Mouse (Mus musculus) hindbrain, embryonic 10.5 days (tissue): ENCODE results near the gene Wwox. TPM values are rescaled to one million over a fixed set of nuclear protein-coding genes. Genes with fewer than 3 reads are reported as not detected.

Experiments
- DNase-seq: peaks from one replicate; pipeline ENCODE4 v3.0.0-alpha.2; 2017; ENCODE audit warnings: low spot score
- H3K27ac ChIP-seq: fragments of 300-500 bp; sonication (generic); 2 replicates; pipeline ENCODE4 v1.5.1; 2016; ENCODE audit warnings: mild to moderate bottlenecking, moderate library complexity
- H3K27me3 ChIP-seq: fragments of 300-500 bp; sonication (generic); 2 replicates; pipeline ENCODE4 v1.6.1; 2016; ENCODE audit warnings: mild to moderate bottlenecking; ENCODE audit not compliant: poor library complexity, insufficient read depth, severe bottlenecking
- H3K36me3 ChIP-seq: fragments of 300-500 bp; sonication (generic); 2 replicates; pipeline ENCODE4 v1.6.1; 2016; ENCODE audit warnings: mild to moderate bottlenecking, moderate library complexity
- H3K4me1 ChIP-seq: fragments of 300-500 bp; sonication (generic); replicated peaks from 2 replicates; pipeline ENCODE4 v1.6.1; 2016; ENCODE audit warnings: mild to moderate bottlenecking
- H3K4me3 ChIP-seq: fragments of 300-500 bp; sonication (generic); 2 replicates; pipeline ENCODE4 v1.5.1; 2016; ENCODE audit warnings: mild to moderate bottlenecking, moderate library complexity
- H3K9me3 ChIP-seq: fragments of 300-500 bp; sonication (generic); 2 replicates; pipeline ENCODE4 v1.6.1; 2016; ENCODE audit warnings: mild to moderate bottlenecking, moderate library complexity
- WGBS: fragments of 180-500 bp; shearing (Covaris S2); methylation state at CpG from one replicate; pipeline ENCODE4 v1.1.7; 2016; 5-methylcytosine and 5-hydroxymethylcytosine counted together
- polyA plus RNA-seq: library from polyadenylated mRNA; unstranded; fragments of >200 nt; fragmentation: Nextera tagmentation; extraction: Ambion mirVana; gene quantifications from 2 replicates; pipeline ENCODE4 v1.2.1, GENCODE M21; 2016

Gene Wwox
- polyA plus RNA-seq, 1 experiment from 2014 or later = 12.5 TPM

DNA sequence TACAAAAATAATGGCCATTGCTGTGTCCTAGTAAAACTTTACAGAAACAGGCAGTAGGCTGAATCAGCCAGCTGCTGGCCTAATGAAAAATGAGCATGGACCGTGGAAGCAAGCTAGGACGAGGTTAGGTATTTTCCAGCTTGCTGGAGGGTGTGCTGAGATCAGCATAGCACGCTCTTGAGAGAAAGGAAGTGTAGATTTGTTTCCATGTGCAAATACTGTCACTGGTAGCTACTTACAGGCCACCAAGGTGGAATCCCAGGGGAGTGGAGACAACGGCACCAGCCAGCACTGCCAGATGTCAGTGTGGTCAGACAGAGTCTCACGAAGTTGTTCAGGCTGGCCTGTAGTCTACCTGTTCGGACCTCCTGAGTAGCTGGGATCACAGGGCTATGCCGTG is 7.4 kb downstream of the Wwox start:
- Histone ChIP-seq H3K36me3 (peaks cover 24% of the 10 kb centered on the region), H3K4me1 (peaks cover 23% of the 10 kb centered on the region), H3K9me3 (no peaks in the 10 kb centered on the region), H3K27ac (no peak overlapping the region), H3K4me3 (no peak overlapping the region), H3K27me3 (no peaks in the 10 kb centered on the region)
- WGBS = 86% methylated on average over 7 of the region's 7 CpGs
- no peak for DNase-seq

DNA sequence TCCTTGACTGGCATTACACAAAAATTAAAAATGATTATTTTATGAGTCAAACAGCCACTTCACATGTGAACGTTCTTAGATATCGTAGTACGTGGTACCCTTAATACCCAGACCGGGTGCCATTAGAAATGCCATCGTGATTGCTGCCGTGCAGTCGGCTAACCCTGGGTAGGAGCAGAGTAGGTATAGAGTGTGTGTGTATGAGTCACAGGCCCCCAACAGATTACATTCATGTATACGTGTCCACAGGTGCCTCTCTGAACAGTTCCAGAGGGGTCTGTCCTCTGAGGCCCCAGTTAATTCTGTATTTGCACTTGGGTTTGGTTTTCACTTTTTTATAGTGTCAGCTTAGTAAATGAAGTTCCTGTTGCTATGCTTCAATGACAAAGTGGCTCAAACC is 12.8 kb downstream of the Wwox start:
- H3K4me3 ChIP-seq = no peak overlapping the region
- H3K27ac ChIP-seq = no peak overlapping the region
- peaks cover 12% of the 10 kb centered on the region for H3K36me3 ChIP-seq
- no peaks in the 10 kb centered on the region for H3K27me3 ChIP-seq
- peaks cover 41% of the 10 kb centered on the region for H3K4me1 ChIP-seq
- H3K9me3 ChIP-seq = no peaks in the 10 kb centered on the region
- WGBS = 89% methylated on average over 8 of the region's 8 CpGs
- no peak for DNase-seq

DNA sequence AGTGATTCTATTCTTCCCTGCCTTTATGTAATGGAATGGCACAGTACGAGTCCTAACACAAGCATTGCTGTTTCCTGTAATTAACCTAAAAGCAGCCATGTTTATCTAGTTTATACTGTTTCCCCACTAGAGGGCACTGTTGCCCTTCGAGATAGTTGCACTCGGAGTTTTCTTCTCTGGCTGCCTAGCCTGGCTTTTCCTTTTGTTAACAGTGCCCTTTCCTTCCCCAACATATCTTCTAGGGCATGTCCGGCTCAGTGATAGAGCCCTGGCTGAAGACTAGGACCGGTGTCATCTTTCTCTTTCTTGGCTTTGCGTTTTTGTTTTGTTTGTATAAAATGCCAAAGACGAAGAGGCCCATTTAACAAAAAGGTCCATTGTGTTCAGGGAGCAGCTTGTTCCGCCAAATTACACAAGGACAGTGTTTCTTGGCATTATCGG is 13.3 kb downstream of the Wwox start:
- Histone ChIP-seq H3K27me3 (no peaks in the 10 kb centered on the region), H3K9me3 (no peaks in the 10 kb centered on the region), H3K4me1 (peaks cover 41% of the 10 kb centered on the region), H3K4me3 (no peak overlapping the region), H3K27ac (0 out of 2 replicates have a peak overlapping the region, but pooled peaks have one; percentile 50), H3K36me3 (peaks cover 12% of the 10 kb centered on the region)
- 7% methylated on average over 9 of the region's 9 CpGs for WGBS
- DNase-seq = peak; percentile 76

DNA sequence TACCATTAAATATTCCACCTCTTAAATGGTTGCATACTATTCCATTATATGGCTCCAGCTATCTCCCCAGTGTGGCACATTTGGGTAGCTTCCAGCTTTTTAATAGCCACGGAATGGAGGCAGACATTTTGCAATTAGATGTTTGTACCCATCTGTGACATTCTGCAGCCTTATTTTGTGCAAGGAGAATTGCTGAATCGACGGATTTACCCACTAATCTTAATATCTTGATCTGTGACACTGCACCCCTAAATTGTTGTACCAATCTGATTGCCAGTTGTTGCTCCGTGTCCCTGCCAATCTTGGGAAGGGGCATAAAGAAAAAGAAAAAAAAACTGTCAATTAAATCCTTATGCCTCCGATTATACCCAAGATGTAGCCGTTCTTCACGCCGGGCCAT is 15.8 kb downstream of the Wwox start:
- Histone ChIP-seq H3K4me3 (no peak overlapping the region), H3K27ac (no peak overlapping the region), H3K9me3 (no peaks in the 10 kb centered on the region), H3K36me3 (no peaks in the 10 kb centered on the region), H3K4me1 (peaks cover 30% of the 10 kb centered on the region), H3K27me3 (no peaks in the 10 kb centered on the region)
- no peak for DNase-seq
- 93% methylated on average over 8 of the region's 8 CpGs for WGBS

DNA sequence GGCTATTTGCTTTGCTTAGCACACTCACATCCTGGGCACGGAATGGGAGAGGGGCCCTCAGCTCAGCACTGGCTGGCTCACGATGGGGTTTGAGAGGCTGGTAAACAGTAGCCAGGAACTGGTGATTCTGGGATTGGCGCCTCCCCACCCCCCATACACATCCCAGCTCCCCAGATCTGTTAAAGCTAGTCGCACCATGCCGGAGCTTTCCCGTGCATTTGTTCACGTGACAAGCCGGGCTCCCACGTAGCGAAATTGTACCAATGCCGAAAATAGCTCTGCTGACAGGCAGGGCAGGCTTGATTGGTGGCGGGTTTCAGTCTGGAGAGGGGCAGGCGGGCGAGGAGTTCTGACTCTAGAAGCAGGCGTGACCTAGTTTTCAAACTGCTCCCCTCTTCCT is 16.5 kb downstream of the Wwox start:
- WGBS = 83% methylated on average over 15 of the region's 15 CpGs
- Histone ChIP-seq H3K9me3 (no peaks in the 10 kb centered on the region), H3K27me3 (no peaks in the 10 kb centered on the region), H3K4me1 (peaks cover 28% of the 10 kb centered on the region), H3K36me3 (no peaks in the 10 kb centered on the region), H3K4me3 (no peak overlapping the region), H3K27ac (no peak overlapping the region)
- no peak for DNase-seq

DNA sequence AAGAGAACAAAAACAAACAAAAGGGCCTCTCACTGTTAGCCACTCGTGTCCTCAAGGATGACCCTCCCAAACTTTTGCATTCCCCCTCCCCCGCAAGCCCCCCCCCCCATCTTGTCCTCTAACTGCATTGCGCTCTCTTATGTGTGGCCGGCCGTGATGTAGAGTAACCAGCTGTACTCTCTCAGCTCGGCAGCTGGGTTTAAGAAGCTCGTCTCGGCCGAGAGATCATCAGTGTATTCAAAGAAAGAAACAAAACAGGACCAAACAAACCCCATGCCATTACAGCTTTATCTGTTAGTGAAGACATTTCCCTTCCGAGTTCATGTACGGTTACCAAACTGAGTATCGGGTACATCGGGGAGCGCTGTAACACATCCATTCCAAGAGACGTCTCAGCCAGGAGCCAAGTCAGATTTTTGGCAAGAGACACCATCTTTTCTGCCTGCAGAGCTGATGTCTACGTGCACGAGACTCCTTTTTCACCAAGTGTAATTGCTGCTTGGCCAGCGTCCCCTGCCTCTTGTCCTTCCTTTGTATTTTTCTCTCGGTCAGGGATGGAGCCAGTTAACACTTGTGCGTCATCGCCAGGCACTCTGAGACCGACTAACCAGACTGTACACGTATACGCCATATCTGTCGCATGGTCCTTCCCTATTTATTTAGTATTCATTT is 18.8 kb downstream of the Wwox start:
- Histone ChIP-seq H3K9me3 (no peaks in the 10 kb centered on the region), H3K27ac (no peak overlapping the region), H3K4me1 (peaks cover 10% of the 10 kb centered on the region), H3K36me3 (no peaks in the 10 kb centered on the region), H3K27me3 (no peaks in the 10 kb centered on the region), H3K4me3 (no peak overlapping the region)
- DNase-seq = no peak
- 82% methylated on average over 25 of the region's 25 CpGs for WGBS

DNA sequence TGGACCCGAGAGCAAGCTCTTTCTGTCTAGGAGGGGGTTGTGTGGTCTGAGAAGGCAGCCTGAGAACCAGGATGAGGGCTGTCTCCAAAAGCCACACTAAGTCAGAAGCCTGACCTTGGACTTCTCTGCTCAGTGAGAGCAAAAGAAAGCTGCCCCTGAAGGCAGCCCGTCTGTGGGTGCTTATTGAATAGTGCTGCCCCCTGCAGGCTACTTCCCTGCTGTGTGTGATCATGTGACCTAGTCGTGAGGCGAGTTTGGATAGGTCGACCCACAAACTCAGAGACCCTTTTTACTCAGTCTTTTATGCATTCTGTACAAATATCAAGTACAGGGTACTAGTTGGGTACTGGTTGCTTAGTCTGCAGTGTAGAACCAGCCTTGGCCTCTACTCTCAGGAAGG is 21.1 kb downstream of the Wwox start:
- WGBS = 60% methylated on average over 5 of the region's 5 CpGs
- no peak for DNase-seq

DNA sequence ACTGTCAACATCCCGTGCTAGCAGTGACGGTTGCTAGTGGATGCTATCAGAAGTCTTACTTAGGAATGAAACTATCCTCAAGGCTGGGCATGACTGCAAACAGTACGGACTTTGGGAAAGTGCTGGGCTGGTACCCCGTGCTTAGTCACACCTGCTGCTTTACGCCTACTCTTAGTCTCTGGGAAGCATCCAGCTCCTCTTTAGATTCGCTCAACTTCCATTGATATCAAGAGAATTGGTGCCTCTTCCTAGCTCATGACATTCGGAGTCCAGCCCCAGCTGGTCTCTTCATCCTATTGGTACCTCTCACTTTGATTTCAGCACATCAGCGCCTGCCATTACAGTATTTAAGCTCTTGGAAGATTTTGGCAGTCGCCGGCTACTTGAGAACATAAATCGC is 23.1 kb downstream of the Wwox start:
- Histone ChIP-seq H3K4me3 (no peak overlapping the region), H3K27ac (no peak overlapping the region), H3K27me3 (no peaks in the 10 kb centered on the region), H3K4me1 (0 out of 2 replicates have a peak, but pooled peaks cover 5% of the 10 kb centered on the region), H3K9me3 (no peaks in the 10 kb centered on the region), H3K36me3 (no peaks in the 10 kb centered on the region)
- DNase-seq = no peak
- 94% methylated on average over 11 of the region's 11 CpGs for WGBS

More for the DNA sequence above, 21.1 kb downstream of the Wwox start:
- H3K27me3 ChIP-seq = no peaks in the 10 kb centered on the region
- H3K36me3 ChIP-seq = no peaks in the 10 kb centered on the region
- H3K9me3 ChIP-seq = no peaks in the 10 kb centered on the region
- H3K4me1 ChIP-seq = 0 out of 2 replicates have a peak, but pooled peaks cover 5% of the 10 kb centered on the region
- H3K4me3 ChIP-seq = no peak overlapping the region
- no peak overlapping the region for H3K27ac ChIP-seq

DNA sequence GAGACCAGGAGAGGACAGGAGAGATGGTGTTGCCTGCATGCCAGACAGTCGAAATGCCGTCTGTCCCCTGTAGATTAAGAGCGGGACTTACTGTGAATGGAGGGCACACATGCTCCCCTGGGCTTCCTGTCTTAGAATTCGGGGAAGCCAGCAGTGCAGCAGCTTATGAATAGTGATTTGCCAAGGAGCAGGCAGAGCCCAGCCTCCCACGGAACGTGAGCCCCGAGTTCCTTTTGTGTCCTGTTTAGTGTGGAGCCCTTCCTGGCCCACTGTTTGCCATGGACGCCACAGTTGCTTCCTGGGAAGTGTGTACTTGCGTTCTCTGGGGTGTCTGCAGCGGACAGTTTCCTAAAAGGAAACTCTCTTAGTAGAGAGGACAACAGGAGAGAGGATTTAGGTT is 23.9 kb downstream of the Wwox start:
- H3K27me3 ChIP-seq = no peaks in the 10 kb centered on the region
- H3K4me3 ChIP-seq = no peak overlapping the region
- WGBS = 78% methylated on average over 10 of the region's 10 CpGs
- no peaks in the 10 kb centered on the region for H3K36me3 ChIP-seq
- DNase-seq = no peak
- H3K4me1 ChIP-seq = 0 out of 2 replicates have a peak, but pooled peaks cover 5% of the 10 kb centered on the region
- H3K27ac ChIP-seq = no peak overlapping the region
- H3K9me3 ChIP-seq = no peaks in the 10 kb centered on the region

DNA sequence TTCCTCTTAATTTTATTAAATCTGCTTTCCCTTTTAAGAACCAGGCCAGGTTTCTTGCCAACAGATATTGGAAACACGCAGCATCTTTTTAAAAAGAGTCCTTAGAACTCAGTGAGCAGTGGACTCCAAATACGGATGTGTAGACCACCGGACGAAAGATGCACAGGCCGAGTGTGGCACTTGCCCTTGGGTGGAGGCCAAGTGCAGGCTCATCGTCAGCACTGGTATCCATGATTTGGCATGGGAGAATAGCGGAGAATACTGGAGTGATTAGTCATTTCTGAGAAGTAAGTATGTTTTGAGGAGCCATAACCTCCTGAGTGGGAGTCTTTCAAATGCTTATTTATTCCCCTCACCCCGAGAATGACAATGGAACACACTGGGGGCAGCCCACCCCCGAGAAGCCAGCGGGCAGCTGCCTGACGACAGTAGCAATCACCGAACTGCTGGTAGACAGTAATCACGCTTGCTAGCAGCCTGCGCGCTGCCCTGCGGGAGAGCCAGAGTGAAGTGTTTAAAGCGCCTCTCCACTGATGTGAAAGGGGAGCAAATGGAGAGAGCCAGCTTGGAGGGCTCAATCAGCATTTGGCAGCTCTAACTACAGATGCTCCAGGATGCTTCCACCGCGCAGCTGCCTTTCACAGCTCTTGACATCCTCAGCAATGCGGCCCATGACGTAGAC is 29.2 kb downstream of the Wwox start:
- no peak overlapping the region for H3K4me3 ChIP-seq
- H3K27ac ChIP-seq = no peak overlapping the region
- H3K9me3 ChIP-seq = peaks cover 6% of the 10 kb centered on the region; the same call in 1 of the 2 replicates
- no peak for DNase-seq
- 87% methylated on average over 21 of the region's 21 CpGs for WGBS
- H3K4me1 ChIP-seq = no peaks in the 10 kb centered on the region
- peaks cover 14% of the 10 kb centered on the region for H3K36me3 ChIP-seq
- no peaks in the 10 kb centered on the region for H3K27me3 ChIP-seq

DNA sequence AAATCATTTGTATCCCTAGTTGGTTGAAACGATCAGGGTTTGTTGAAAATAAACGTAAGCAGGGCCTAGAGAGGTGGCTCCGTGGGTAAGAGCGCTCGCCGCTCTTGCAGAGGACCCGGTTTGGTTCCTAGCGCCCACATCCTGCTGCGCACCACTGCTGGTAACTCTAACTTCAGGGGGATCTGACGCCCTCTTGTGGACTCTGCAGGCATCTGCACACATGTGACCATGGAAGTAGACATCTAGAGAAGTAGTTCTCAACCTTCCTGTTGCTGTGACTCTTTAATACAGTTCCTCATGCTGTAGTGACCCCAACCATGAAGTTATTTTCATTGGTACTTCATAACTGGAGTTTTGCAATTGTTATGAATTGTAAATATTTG is 29.7 kb downstream of the Wwox start:
- DNase-seq = no peak
- peaks cover 6% of the 10 kb centered on the region; the same call in 1 of the 2 replicates for H3K9me3 ChIP-seq
- H3K36me3 ChIP-seq = peaks cover 15% of the 10 kb centered on the region
- no peaks in the 10 kb centered on the region for H3K4me1 ChIP-seq
- 92% methylated on average over 10 of the region's 10 CpGs for WGBS
- H3K27me3 ChIP-seq = no peaks in the 10 kb centered on the region
- H3K27ac ChIP-seq = no peak overlapping the region
- H3K4me3 ChIP-seq = no peak overlapping the region

DNA sequence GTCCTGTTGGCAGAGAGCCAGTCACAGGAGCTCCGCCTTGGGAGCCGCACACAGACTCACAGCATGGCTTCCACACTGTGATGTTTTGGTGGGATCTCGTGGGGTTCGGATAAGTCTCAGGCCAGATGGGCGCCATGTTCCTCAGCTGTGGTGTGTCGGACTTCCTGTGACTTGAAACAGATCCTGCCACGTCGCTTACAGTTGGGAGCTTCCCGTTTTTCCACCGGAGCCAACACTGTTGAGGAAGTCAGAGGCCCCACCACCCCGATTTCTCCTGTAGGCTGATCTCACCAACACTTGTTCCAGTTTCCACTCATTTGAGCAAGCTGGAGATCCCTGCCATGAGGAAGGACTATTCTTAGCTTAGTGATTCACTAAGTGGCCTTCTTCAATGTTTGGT is 34.1 kb downstream of the Wwox start:
- 94% methylated on average over 11 of the region's 11 CpGs for WGBS
- Histone ChIP-seq H3K4me1 (no peaks in the 10 kb centered on the region), H3K27ac (no peak overlapping the region), H3K27me3 (no peaks in the 10 kb centered on the region), H3K4me3 (no peak overlapping the region), H3K36me3 (peaks cover 15% of the 10 kb centered on the region), H3K9me3 (peaks cover 6% of the 10 kb centered on the region; the same call in 1 of the 2 replicates)
- no peak for DNase-seq

DNA sequence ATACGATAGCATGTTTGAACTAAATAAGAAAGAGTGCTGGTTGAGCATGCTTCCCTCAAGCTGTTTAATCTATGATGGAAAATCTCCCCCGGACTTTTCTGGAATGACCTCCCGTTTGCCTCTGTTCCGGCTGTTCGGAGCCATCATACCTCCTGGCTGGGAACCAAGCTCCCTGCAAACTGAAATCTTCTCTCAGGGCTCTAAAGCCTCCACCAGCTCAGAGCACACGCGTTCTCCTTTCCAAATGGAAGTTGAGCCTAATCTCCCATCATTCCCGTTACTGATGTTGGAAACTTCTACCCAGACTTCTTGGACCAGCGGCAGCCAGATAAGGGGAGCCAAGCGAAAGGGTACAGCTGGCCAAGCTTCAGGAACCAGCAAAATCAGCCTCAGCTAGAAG is 37.5 kb downstream of the Wwox start:
- 95% methylated on average over 10 of the region's 10 CpGs for WGBS
- no peaks in the 10 kb centered on the region for H3K9me3 ChIP-seq
- no peaks in the 10 kb centered on the region for H3K27me3 ChIP-seq
- no peak overlapping the region for H3K27ac ChIP-seq
- DNase-seq = no peak
- peaks cover 4% of the 10 kb centered on the region for H3K4me1 ChIP-seq
- H3K36me3 ChIP-seq = peaks cover 6% of the 10 kb centered on the region; the same call in 1 of the 2 replicates
- H3K4me3 ChIP-seq = no peak overlapping the region
